Mouse (Mus musculus) embryonic facial prominence, embryonic 11.5 days (tissue): ENCODE measurements around the gene Xylb. TPM values are rescaled to one million over a fixed set of nuclear protein-coding genes. Genes with fewer than 3 reads are reported as not detected.

Experiments
- ATAC-seq: fragments of 200-750 bp; cut with Nextera tagmentation; replicated peaks from 2 replicates; pipeline ENCODE4 v1.8.0; 2017; ENCODE audit warnings: low read depth; ENCODE audit not compliant: insufficient number of reproducible peaks, low FRiP score, low TSS enrichment
- DNase-seq: peaks from one replicate; pipeline ENCODE4 v3.0.0-alpha.2; 2015; ENCODE audit warnings: low spot score
- H3K27ac ChIP-seq: fragments of 300-500 bp; sonication (generic); replicated peaks from 2 replicates; pipeline ENCODE4 v1.5.1; 2014; ENCODE audit warnings: mild to moderate bottlenecking, low read depth, low read length, control low read depth
- H3K27me3 ChIP-seq: fragments of 300-500 bp; sonication (generic); 2 replicates; pipeline ENCODE4 v1.6.1; 2014; ENCODE audit warnings: mild to moderate bottlenecking, low read length, moderate library complexity, mixed read lengths; ENCODE audit not compliant: control insufficient read depth, insufficient read depth
- H3K36me3 ChIP-seq: fragments of 300-500 bp; sonication (generic); replicated peaks from 2 replicates; pipeline ENCODE4 v1.6.1; 2014; ENCODE audit warnings: low read depth, mild to moderate bottlenecking, low read length, moderate library complexity, mixed read lengths; ENCODE audit not compliant: control insufficient read depth, insufficient read depth
- H3K4me1 ChIP-seq: fragments of 300-500 bp; sonication (generic); 2 replicates; pipeline ENCODE4 v1.6.1; 2014; ENCODE audit warnings: low read length, mixed read lengths; ENCODE audit not compliant: control insufficient read depth, insufficient read depth
- H3K4me2 ChIP-seq: fragments of 300-500 bp; sonication (generic); 2 replicates; pipeline ENCODE4 v1.6.1; 2014; ENCODE audit warnings: low read depth, mild to moderate bottlenecking, control low read depth, low read length, moderate library complexity
- H3K4me3 ChIP-seq: fragments of 300-500 bp; sonication (generic); 2 replicates; pipeline ENCODE4 v1.5.1; 2014; ENCODE audit warnings: low read depth, low read length, control low read depth
- H3K9ac ChIP-seq: fragments of 300-500 bp; sonication (generic); replicated peaks from 2 replicates; pipeline ENCODE4 v1.6.1; 2014; ENCODE audit warnings: mild to moderate bottlenecking, control low read depth, low read length
- H3K9me3 ChIP-seq: fragments of 300-500 bp; sonication (generic); replicated peaks from 2 replicates; pipeline ENCODE4 v1.6.1; 2016; ENCODE audit warnings: mild to moderate bottlenecking, low read length, inconsistent platforms, mixed read lengths; ENCODE audit not compliant: control insufficient read depth
- WGBS: fragments of 180-500 bp; shearing (Covaris S2); extraction: QIAGEN DNeasy Blood & Tissue Kit; methylation state at CpG from one replicate; pipeline ENCODE4 v1.1.7; 2014; 5-methylcytosine and 5-hydroxymethylcytosine counted together
- polyA plus RNA-seq: library from polyadenylated mRNA; unstranded; fragments of >200 nt; fragmentation: Nextera tagmentation; extraction: Ambion mirVana; gene quantifications from 2 replicates; pipeline ENCODE4 v1.2.1, GENCODE M21; 2014

Xylb gene
- polyA plus RNA-seq, 1 experiment from 2014 or later, result 6.3 TPM

DNA sequence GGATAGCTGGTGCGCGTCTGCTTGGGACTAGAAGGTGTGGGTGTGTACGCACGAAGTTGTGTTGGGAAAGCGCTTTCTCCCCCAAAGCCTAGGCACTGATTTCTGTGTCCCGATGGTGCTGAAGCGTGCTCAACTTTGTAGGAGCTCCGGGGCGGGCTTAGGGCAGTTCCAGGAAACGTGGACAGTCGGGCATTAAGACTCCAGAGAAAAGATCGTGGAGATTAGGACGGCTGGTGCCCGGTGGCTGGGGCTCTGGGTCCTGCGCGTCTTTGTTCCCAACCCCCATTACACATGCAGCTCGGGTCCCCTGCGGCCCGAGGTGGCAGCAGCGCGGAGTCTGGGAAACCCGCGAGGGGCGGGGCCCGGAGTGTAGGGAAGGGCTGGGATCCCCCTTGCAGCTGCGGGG lies 46.1 kb downstream of the Xylb start:
- Histone ChIP-seq H3K9ac (peak overlapping the region; percentile 100), H3K4me2 (peak overlapping the region; percentile 65), H3K9me3 (no peaks in the 10 kb centered on the region), H3K4me3 (peak overlapping the region; percentile 100), H3K4me1 (peaks cover 2% of the 10 kb centered on the region; the same call in 1 of the 2 replicates), H3K36me3 (no peaks in the 10 kb centered on the region), H3K27ac (peak overlapping the region; percentile 58), H3K27me3 (no peaks in the 10 kb centered on the region)
- DNase-seq (peak; percentile 87), ATAC-seq (peak; percentile 32; the same call in 1 of the 2 replicates)
- WGBS, result 0% methylated on average over 26 of the region's 26 CpGs

GRCm38 (mm10) chr9:119404090-119404489 lies 46.9 kb downstream of the Xylb start:
- 68% methylated on average over 5 of the region's 5 CpGs for WGBS

GRCm38 (mm10) chr9:119407884-119408283 lies 50.7 kb downstream of the Xylb start:
- no peaks in the 10 kb centered on the region for H3K36me3 ChIP-seq
- WGBS, result 74% methylated on average over 15 of the region's 15 CpGs
- H3K27ac ChIP-seq, result no peak overlapping the region
- ATAC-seq (no peak), DNase-seq (no peak)
- H3K9ac ChIP-seq, result no peak overlapping the region
- H3K4me3 ChIP-seq, result no peak overlapping the region
- H3K27me3 ChIP-seq, result no peaks in the 10 kb centered on the region
- peaks cover 2% of the 10 kb centered on the region; the same call in 1 of the 2 replicates for H3K4me1 ChIP-seq
- no peak overlapping the region for H3K4me2 ChIP-seq
- H3K9me3 ChIP-seq, result no peaks in the 10 kb centered on the region

More at GRCm38 (mm10) chr9:119404090-119404489, 46.9 kb downstream of the Xylb start:
- H3K4me2 ChIP-seq, result peak overlapping the region; percentile 65
- DNase-seq (no peak), ATAC-seq (no peak)
- H3K4me3 ChIP-seq, result peak overlapping the region; percentile 100
- no peaks in the 10 kb centered on the region for H3K9me3 ChIP-seq
- no peaks in the 10 kb centered on the region for H3K36me3 ChIP-seq
- peak overlapping the region; percentile 100 for H3K9ac ChIP-seq
- no peaks in the 10 kb centered on the region for H3K27me3 ChIP-seq
- no peak overlapping the region for H3K27ac ChIP-seq
- peaks cover 2% of the 10 kb centered on the region; the same call in 1 of the 2 replicates for H3K4me1 ChIP-seq

- Histone ChIP-seq H3K36me3 (no peaks in the 10 kb centered on the region), H3K27ac (no peak overlapping the region), H3K4me2 (no peak overlapping the region), H3K4me1 (peaks cover 2% of the 10 kb centered on the region; the same call in 1 of the 2 replicates), H3K9me3 (no peaks in the 10 kb centered on the region), H3K9ac (no peak overlapping the region), H3K4me3 (no peak overlapping the region), H3K27me3 (no peaks in the 10 kb centered on the region)
- WGBS, result 76% methylated on average over 11 of the region's 11 CpGs
- ATAC-seq, result no peak
- no peak for DNase-seq
Observed at GRCm38 (mm10) chr9:119408898-119409664, 51.9 kb downstream of the Xylb start.

GRCm38 (mm10) chr9:119409864-119410263 lies 52.7 kb downstream of the Xylb start:
- H3K4me1 ChIP-seq, result no peaks in the 10 kb centered on the region
- H3K9me3 ChIP-seq, result no peaks in the 10 kb centered on the region
- no peak overlapping the region for H3K4me3 ChIP-seq
- WGBS, result 50% methylated on average over 5 of the region's 5 CpGs
- ATAC-seq (no peak), DNase-seq (no peak)
- H3K9ac ChIP-seq, result no peak overlapping the region
- no peak overlapping the region for H3K27ac ChIP-seq
- H3K27me3 ChIP-seq, result no peaks in the 10 kb centered on the region
- no peak overlapping the region for H3K4me2 ChIP-seq
- H3K36me3 ChIP-seq, result no peaks in the 10 kb centered on the region

GRCm38 (mm10) chr9:119418025-119418424 lies 60.8 kb downstream of the Xylb start:
- no peak for ATAC-seq
- H3K9ac ChIP-seq, result no peak overlapping the region

DNA sequence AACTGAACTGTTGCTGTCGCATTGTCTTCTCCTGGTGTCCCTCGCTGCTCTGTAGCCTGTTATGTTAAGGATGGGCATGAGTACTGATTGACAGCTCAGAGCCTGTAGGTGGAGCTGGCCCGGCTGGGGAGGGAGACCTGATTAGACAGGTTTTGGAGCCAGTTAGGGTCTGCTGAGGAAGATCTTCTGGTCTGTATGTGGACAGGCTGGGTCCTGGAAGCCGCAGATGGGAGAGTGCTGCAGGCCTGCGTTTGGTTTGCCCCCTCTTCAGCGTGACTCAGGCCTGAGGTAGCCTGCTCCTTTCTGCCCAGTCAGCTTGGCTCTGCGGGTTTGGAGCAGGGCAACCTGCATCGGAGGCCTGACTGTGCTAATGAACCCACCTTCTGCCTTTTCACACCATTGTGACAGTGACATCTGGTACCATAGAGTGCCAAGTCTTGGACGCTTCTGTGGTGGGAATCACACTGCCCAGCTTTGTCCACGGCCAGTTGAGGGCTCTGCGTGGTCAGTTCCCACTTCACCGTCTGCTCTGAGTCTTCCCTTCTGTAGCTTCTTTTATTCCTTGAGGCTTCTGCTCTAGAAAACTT lies 62.8 kb downstream of the Xylb start:
- Histone ChIP-seq H3K27me3 (no peaks in the 10 kb centered on the region), H3K4me1 (no peaks in the 10 kb centered on the region), H3K4me2 (no peak overlapping the region), H3K4me3 (no peak overlapping the region), H3K36me3 (no peaks in the 10 kb centered on the region), H3K27ac (no peak overlapping the region), H3K9ac (no peak overlapping the region), H3K9me3 (no peaks in the 10 kb centered on the region)
- WGBS, result 82% methylated on average over 12 of the region's 12 CpGs
- DNase-seq (no peak), ATAC-seq (no peak)

More at GRCm38 (mm10) chr9:119418025-119418424, 60.8 kb downstream of the Xylb start:
- WGBS, result 87% methylated on average over 18 of the region's 18 CpGs
- DNase-seq, result no peak
- no peak overlapping the region for H3K4me3 ChIP-seq
- no peaks in the 10 kb centered on the region for H3K27me3 ChIP-seq
- no peak overlapping the region for H3K27ac ChIP-seq
- no peaks in the 10 kb centered on the region for H3K4me1 ChIP-seq
- H3K4me2 ChIP-seq, result no peak overlapping the region
- H3K36me3 ChIP-seq, result no peaks in the 10 kb centered on the region
- H3K9me3 ChIP-seq, result no peaks in the 10 kb centered on the region
